9 mouse cellular contexts compared by ENCODE assay signal in the genomic region with DNA sequence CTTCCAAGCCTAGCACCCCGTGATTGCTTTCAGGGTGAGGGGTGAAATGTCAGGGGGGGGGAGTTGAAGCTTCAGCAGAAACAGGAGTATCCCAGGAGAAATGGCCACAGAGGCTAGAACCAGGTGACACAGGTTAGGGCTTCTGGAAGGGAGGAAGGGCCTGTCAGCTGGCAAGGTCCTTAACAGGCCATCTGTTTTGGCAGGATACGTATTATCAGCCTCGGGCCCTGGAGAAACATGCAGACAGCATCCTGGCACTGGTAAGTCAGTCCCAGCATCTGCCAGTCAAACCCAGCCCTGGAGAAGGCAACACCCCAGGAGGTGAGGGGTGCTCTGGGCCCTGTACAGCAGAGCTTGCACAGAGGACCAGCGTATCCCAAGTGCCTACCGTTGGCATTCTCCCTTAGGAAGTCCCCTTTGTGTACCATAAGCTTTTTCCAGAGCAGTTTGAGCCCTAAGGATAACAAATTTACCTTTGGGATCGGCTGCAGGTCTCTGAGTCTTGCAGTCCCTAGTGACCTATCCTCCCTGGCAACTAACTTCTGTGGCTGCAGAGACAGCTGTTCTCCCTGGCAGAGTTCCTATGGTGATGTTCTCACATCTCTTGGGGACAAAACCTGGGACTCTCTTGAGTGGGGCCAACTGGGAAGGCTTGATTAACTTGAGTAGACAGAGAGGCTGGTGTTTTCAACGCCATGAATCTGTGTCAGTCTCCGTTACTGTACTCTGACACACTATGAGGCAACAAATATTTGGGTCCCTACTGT. TPM values are rescaled to one million over a fixed set of nuclear protein-coding genes. Genes with fewer than 3 reads are reported as not detected.
A peak's percentile ranks its signal among the peaks of the same experiment; 100 is the strongest.
DNase-seq lines count a peak whose midpoint lies in the region; ATAC-seq lines count a peak whose summit lies in the region.
"Had no signal": no experiment of that assay in that cellular context is flagged by ENCODE, and none has a peak within 500 bp of the region (broad histone marks: within the 10 kb centered on the region; RNA-seq: fewer than 3 reads in every experiment).

No protein-coding gene starts in this region.

- DNase-seq in adrenal gland, adult (ENCODE audit: inconsistent age in 2 of 2, low spot score in 1 of 2) = peak; percentile 45 to 69
- no peak for DNase-seq in adrenal gland, postnatal 4 days (ENCODE audit: low spot score in 2 of 2)
- peak; percentile 33 for DNase-seq in adrenal gland, adult 8-10 months
- no peak for DNase-seq in midbrain, embryonic 11.5 days (ENCODE audit: low spot score, missing footprints)
- DNase-seq in right cerebral cortex, postnatal 14 days = no peak
- no peak for DNase-seq in layer of hippocampus, adult 11-12 months (ENCODE audit: low spot score)

- peak overlapping the region; percentile 97 for H3K27ac ChIP-seq in embryonic facial prominence, embryonic 15.5 days (replicated peaks)
- H3K27ac ChIP-seq in hindbrain, embryonic 13.5 days = peak overlapping the region; percentile 98
- no peak overlapping the region for H3K27ac ChIP-seq in midbrain, embryonic 11.5 days (ENCODE audit: low read depth, low read length)

- ATAC-seq in embryonic facial prominence, embryonic 15.5 days (ENCODE audit: insufficient number of reproducible peaks, low FRiP score, low TSS enrichment, low read depth) = no peak
- ATAC-seq in hindbrain, embryonic 13.5 days (ENCODE audit: low FRiP score) = no peak
- ATAC-seq in midbrain, embryonic 11.5 days (ENCODE audit: low FRiP score) = no peak

- H3K4me1 ChIP-seq in embryonic facial prominence, embryonic 15.5 days = peaks cover 13% of the 10 kb centered on the region
- H3K4me1 ChIP-seq in hindbrain, embryonic 13.5 days (replicated peaks) = peaks cover 15% of the 10 kb centered on the region
- H3K4me1 ChIP-seq in midbrain, embryonic 11.5 days (ENCODE audit: control insufficient read depth, insufficient read depth, low read length) = peaks cover 5% of the 10 kb centered on the region

- peak overlapping the region; percentile 69 for H3K9ac ChIP-seq in embryonic facial prominence, embryonic 15.5 days
- H3K9ac ChIP-seq in hindbrain, embryonic 13.5 days = peak overlapping the region; percentile 90
- peak overlapping the region; percentile 92; the same call in 1 of the 2 replicates for H3K9ac ChIP-seq in midbrain, embryonic 11.5 days (ENCODE audit: low read length)

- no peaks in the 10 kb centered on the region for H3K27me3 ChIP-seq in embryonic facial prominence, embryonic 15.5 days
- no peaks in the 10 kb centered on the region for H3K27me3 ChIP-seq in hindbrain, embryonic 13.5 days
- no peaks in the 10 kb centered on the region for H3K27me3 ChIP-seq in midbrain, embryonic 11.5 days (ENCODE audit: control insufficient read depth, insufficient read depth, low read length)

- peaks cover 37% of the 10 kb centered on the region for H3K36me3 ChIP-seq in embryonic facial prominence, embryonic 15.5 days
- peaks cover 43% of the 10 kb centered on the region for H3K36me3 ChIP-seq in hindbrain, embryonic 13.5 days
- H3K36me3 ChIP-seq in midbrain, embryonic 11.5 days (ENCODE audit: control insufficient read depth, insufficient read depth, low read length) = peaks cover 2% of the 10 kb centered on the region; the same call in 1 of the 2 replicates

- WGBS in embryonic facial prominence, embryonic 15.5 days = 59% methylated on average over 8 of the region's 8 CpGs
- WGBS in hindbrain, embryonic 13.5 days = 55% methylated on average over 8 of the region's 8 CpGs
- 82% methylated on average over 8 of the region's 8 CpGs for WGBS in midbrain, embryonic 11.5 days

- H3K4me2 ChIP-seq in embryonic facial prominence, embryonic 15.5 days (replicated peaks) = peak overlapping the region; percentile 58
- H3K4me2 ChIP-seq in hindbrain, embryonic 13.5 days = peak overlapping the region; percentile 68
- peak overlapping the region; percentile 47 for H3K4me2 ChIP-seq in midbrain, embryonic 11.5 days

- H3K9me3 ChIP-seq in embryonic facial prominence, embryonic 15.5 days (replicated peaks) = no peaks in the 10 kb centered on the region
- H3K9me3 ChIP-seq in hindbrain, embryonic 13.5 days = no peaks in the 10 kb centered on the region
- no peaks in the 10 kb centered on the region for H3K9me3 ChIP-seq in midbrain, embryonic 11.5 days (ENCODE audit: control insufficient read depth, low read length)

- H3K4me3 ChIP-seq in embryonic facial prominence, embryonic 15.5 days (replicated peaks) = peak overlapping the region; percentile 66
- H3K4me3 ChIP-seq in hindbrain, embryonic 13.5 days = peak overlapping the region; percentile 60
- H3K4me3 ChIP-seq in midbrain, embryonic 11.5 days (ENCODE audit: low read depth, low read length) = peak overlapping the region; percentile 60

RNA-seq across cellular contexts. Expression of a gene that starts 1.3 kb away (rescaled TPM):
- 10 to 100 TPM; 92.8 to 96.8 TPM for total RNA-seq in adrenal gland, postnatal 4 days (2021)
- 100 to 1,000 TPM in 2 of 4 experiments, 10 to 100 TPM in 2; 79.4 to 124 (median 103) TPM for total RNA-seq in adrenal gland, adult 8-10 months (2022)
- polyA plus RNA-seq in embryonic facial prominence, embryonic 15.5 days (2015; fragmentation: Nextera tagmentation; extraction: Ambion mirVana) = 102 and 105 TPM in 2 replicates
- 86.9 and 93.8 TPM in 2 replicates for polyA plus RNA-seq in hindbrain, embryonic 13.5 days (2015; fragmentation: Nextera tagmentation; extraction: Ambion mirVana)
- 40.5 and 45.2 TPM in 2 replicates for polyA plus RNA-seq in midbrain, embryonic 11.5 days (2014; fragmentation: Nextera tagmentation; extraction: Ambion mirVana)

RNA-seq across cellular contexts. Expression of a gene that starts 4.9 kb away (rescaled TPM):
- not detected for total RNA-seq in adrenal gland, postnatal 4 days (2021)
- not detected for total RNA-seq in adrenal gland, adult 8-10 months (2022)
- 0.20 and 0.28 TPM in 2 replicates for polyA plus RNA-seq in embryonic facial prominence, embryonic 15.5 days (2015; fragmentation: Nextera tagmentation; extraction: Ambion mirVana)
- 0.19 and 0.28 TPM in 2 replicates for polyA plus RNA-seq in hindbrain, embryonic 13.5 days (2015; fragmentation: Nextera tagmentation; extraction: Ambion mirVana)
- polyA plus RNA-seq in midbrain, embryonic 11.5 days (2014; fragmentation: Nextera tagmentation; extraction: Ambion mirVana) = 0.28 and 0.74 TPM in 2 replicates
- total RNA-seq: hematopoietic stem cell, adult 5-6 weeks had no signal

RNA-seq across cellular contexts. Expression of a gene that starts 12.5 kb away (rescaled TPM):
- 1 to 10 TPM; 2.0 to 2.4 TPM for total RNA-seq in adrenal gland, postnatal 4 days (2021)
- under 1 TPM in 2 of 4 experiments, not detected in 2; 0.46 to 0.68 TPM for total RNA-seq in adrenal gland, adult 8-10 months (2022)
- polyA plus RNA-seq in embryonic facial prominence, embryonic 15.5 days (2015; fragmentation: Nextera tagmentation; extraction: Ambion mirVana) = 1.5 and 2.3 TPM in 2 replicates
- polyA plus RNA-seq in hindbrain, embryonic 13.5 days (2015; fragmentation: Nextera tagmentation; extraction: Ambion mirVana) = 0.61 and 1.1 TPM in 2 replicates
- polyA plus RNA-seq in midbrain, embryonic 11.5 days (2014; fragmentation: Nextera tagmentation; extraction: Ambion mirVana) = 0.97 and 1.5 TPM in 2 replicates
- total RNA-seq: hematopoietic stem cell, adult 5-6 weeks had no signal

RNA-seq across cellular contexts. Expression of a gene that starts 13.6 kb away (rescaled TPM):
- not detected for total RNA-seq in adrenal gland, postnatal 4 days (2021)
- total RNA-seq in adrenal gland, adult 8-10 months (2022) = not detected
- 31.4 and 33.0 TPM in 2 replicates for polyA plus RNA-seq in embryonic facial prominence, embryonic 15.5 days (2015; fragmentation: Nextera tagmentation; extraction: Ambion mirVana)
- polyA plus RNA-seq in hindbrain, embryonic 13.5 days (2015; fragmentation: Nextera tagmentation; extraction: Ambion mirVana) = 0.45 TPM in 1 of 2 replicates, not detected in the other
- not detected in 2 replicates for polyA plus RNA-seq in midbrain, embryonic 11.5 days (2014; fragmentation: Nextera tagmentation; extraction: Ambion mirVana)
- total RNA-seq: hematopoietic stem cell, adult 5-6 weeks had no signal

RNA-seq across cellular contexts. Expression of a gene that starts 17.7 kb away (rescaled TPM):
- not detected for total RNA-seq in adrenal gland, postnatal 4 days (2021)
- not detected for total RNA-seq in adrenal gland, adult 8-10 months (2022)
- not detected in 2 replicates for polyA plus RNA-seq in embryonic facial prominence, embryonic 15.5 days (2015; fragmentation: Nextera tagmentation; extraction: Ambion mirVana)
- 0.36 TPM in 1 of 2 replicates, not detected in the other for polyA plus RNA-seq in hindbrain, embryonic 13.5 days (2015; fragmentation: Nextera tagmentation; extraction: Ambion mirVana)
- polyA plus RNA-seq in midbrain, embryonic 11.5 days (2014; fragmentation: Nextera tagmentation; extraction: Ambion mirVana) = not detected in 2 replicates
- total RNA-seq: hematopoietic stem cell, adult 5-6 weeks had no signal

Comparison
In these comparisons a context has a peak if more than half of its experiments do, and no peak if none do; other contexts are left out.
1. DNase-seq: peak in adrenal gland, adult (2 of 2) and adrenal gland, adult 8-10 months (single experiment); none in adrenal gland, postnatal 4 days (0 of 2), midbrain, embryonic 11.5 days (single experiment), right cerebral cortex, postnatal 14 days (single experiment) and layer of hippocampus, adult 11-12 months (single experiment).
2. Peak in every context shown above with its lines, with median percentiles within 50 percentile points of each other: H3K4me2 ChIP-seq, H3K4me3 ChIP-seq and H3K9ac ChIP-seq.